Mouse (Mus musculus) C2C12 (cell line): ENCODE measurements around the gene Zfp184.

Experiments
- CTCF ChIP-seq: IDR thresholded peaks from one replicate; pipeline ENCODE4 v1.5.1; 2011; ENCODE audit not compliant: control insufficient read depth, insufficient read depth, insufficient read length
- MAX ChIP-seq: IDR thresholded peaks from one replicate; pipeline ENCODE4 v1.6.1; 2011; ENCODE audit warnings: mild to moderate bottlenecking, control low read depth
- MYOG ChIP-seq: IDR thresholded peaks from one replicate; pipeline ENCODE4 v1.6.1; 2011; ENCODE audit not compliant: control insufficient read depth, insufficient read length; ENCODE audit errors: extremely low read depth
- USF1 ChIP-seq: IDR thresholded peaks from one replicate; pipeline ENCODE4 v1.6.1; 2011; ENCODE audit warnings: low read depth, mild to moderate bottlenecking, control low read depth, moderate library complexity

DNA sequence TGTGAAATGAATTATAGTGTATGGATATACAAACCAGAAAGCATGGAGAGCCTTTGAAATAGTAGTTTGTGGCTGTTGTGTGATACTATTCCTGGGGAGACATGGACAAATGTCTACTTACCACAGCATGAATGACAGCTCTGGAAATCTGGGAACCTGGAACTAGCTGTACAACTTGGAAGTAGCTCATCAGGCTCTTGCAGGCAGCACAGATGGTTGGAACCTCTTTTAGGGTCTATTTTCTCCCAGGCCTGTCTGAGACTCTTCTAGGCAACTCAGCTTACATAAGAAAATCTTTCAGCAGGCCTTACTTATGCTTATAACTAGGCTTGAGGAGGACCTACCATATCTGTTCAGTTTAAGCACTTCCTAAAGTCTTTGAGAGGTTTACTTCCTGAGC, 21.5 kb upstream of the Zfp184 start:
- TF ChIP-seq CTCF = no peak
- TF ChIP-seq MYOG = no peak
- TF ChIP-seq MAX = no peak
- no peak for TF ChIP-seq USF1
